ENCODE assay signal across 8 mouse cellular contexts in genomic region chr6:113166661-113167251, GRCm38 (mm10). TPM values are rescaled to one million over a fixed set of nuclear protein-coding genes. Genes with fewer than 3 reads are reported as not detected.
DNase-seq lines count a peak whose midpoint lies in the region; ATAC-seq and TF ChIP-seq lines count a peak whose summit lies in the region.

No protein-coding gene starts in this region.

- peaks cover 3% of the 10 kb centered on the region; the same call in 1 of the 2 replicates for H3K9me3 ChIP-seq in hindbrain, embryonic 16.5 days (ENCODE audit: control insufficient read depth, low read length)
- no peaks in the 10 kb centered on the region for H3K9me3 ChIP-seq in hindbrain, embryonic 11.5 days (ENCODE audit: control insufficient read depth, low read length)

- no peak for DNase-seq in hindbrain, embryonic 11.5 days (ENCODE audit: low spot score)
- peak; percentile 73 to 74 for DNase-seq in cerebellum, postnatal 10 days
- peak; percentile 43 to 60 for DNase-seq in gastrocnemius, postnatal 4 days (ENCODE audit: low spot score in 2 of 2)
- DNase-seq in kidney, adult 2 months, result peak; percentile 85
- peak; percentile 59 to 84 for DNase-seq in left cerebral cortex, postnatal 25 days (ENCODE audit: low spot score in 2 of 2)
- peak; percentile 39 for DNase-seq in ovary, postnatal 14 days (ENCODE audit: low spot score)
- no peak for DNase-seq in embryo, embryonic 10 days (ENCODE audit: low spot score)

- TF ChIP-seq CTCF in kidney, adult 2 months (conservative IDR thresholded peaks at IDR 0.05; ENCODE audit: insufficient read depth, insufficient read length, low read depth, low read length), result no peak

- H3K4me1 ChIP-seq in hindbrain, embryonic 16.5 days (ENCODE audit: control insufficient read depth, insufficient read depth, low read depth, low read length), result no peaks in the 10 kb centered on the region; the same call in 1 of the 2 replicates
- no peaks in the 10 kb centered on the region for H3K4me1 ChIP-seq in hindbrain, embryonic 11.5 days (replicated peaks; ENCODE audit: control insufficient read depth, insufficient read depth, low read length)
- no peaks in the 10 kb centered on the region for H3K4me1 ChIP-seq in kidney, adult 2 months (ENCODE audit: control insufficient read depth, insufficient read depth, low read length)

- H3K27ac ChIP-seq in hindbrain, embryonic 16.5 days (ENCODE audit: low read depth, low read length), result no peak overlapping the region
- no peak overlapping the region for H3K27ac ChIP-seq in hindbrain, embryonic 11.5 days (ENCODE audit: low read depth, low read length)
- no peak overlapping the region for H3K27ac ChIP-seq in kidney, adult 2 months (ENCODE audit: insufficient read depth, low read depth, low read length)

- H3K4me2 ChIP-seq in hindbrain, embryonic 16.5 days (ENCODE audit: low read length), result no peak overlapping the region
- no peak overlapping the region for H3K4me2 ChIP-seq in hindbrain, embryonic 11.5 days (replicated peaks; ENCODE audit: low read depth, low read length)

- no peak overlapping the region for H3K9ac ChIP-seq in hindbrain, embryonic 16.5 days (ENCODE audit: low read depth, low read length)
- no peak overlapping the region for H3K9ac ChIP-seq in hindbrain, embryonic 11.5 days (ENCODE audit: low read depth, low read length)

- H3K36me3 ChIP-seq in hindbrain, embryonic 16.5 days (ENCODE audit: control insufficient read depth, insufficient read depth, low read length), result peaks cover 10% of the 10 kb centered on the region
- no peaks in the 10 kb centered on the region for H3K36me3 ChIP-seq in hindbrain, embryonic 11.5 days (ENCODE audit: control insufficient read depth, insufficient read depth, low read length)
- H3K36me3 ChIP-seq in kidney, adult 2 months (ENCODE audit: control insufficient read depth, insufficient read depth, low read length), result no peaks in the 10 kb centered on the region

- H3K4me3 ChIP-seq in hindbrain, embryonic 16.5 days (ENCODE audit: low read length), result no peak overlapping the region
- H3K4me3 ChIP-seq in hindbrain, embryonic 11.5 days (ENCODE audit: low read depth, low read length), result no peak overlapping the region
- H3K4me3 ChIP-seq in kidney, adult 2 months (ENCODE audit: insufficient read depth, low read depth, low read length), result no peak overlapping the region

- 63% methylated on average over 17 of the region's 17 CpGs for WGBS in hindbrain, embryonic 16.5 days
- WGBS in hindbrain, embryonic 11.5 days, result 80% methylated on average over 17 of the region's 17 CpGs
- WGBS in kidney, adult 2 months, result 40% methylated on average over 17 of the region's 17 CpGs

- TF ChIP-seq POLR2A in kidney, adult 2 months (IDR thresholded peaks at IDR 0.05; ENCODE audit: low read depth, low read length), result no peak

- H3K27me3 ChIP-seq in hindbrain, embryonic 16.5 days (replicated peaks; ENCODE audit: control insufficient read depth, insufficient read depth, low read length), result no peaks in the 10 kb centered on the region
- H3K27me3 ChIP-seq in hindbrain, embryonic 11.5 days (ENCODE audit: control insufficient read depth, insufficient read depth, low read length), result no peaks in the 10 kb centered on the region
- no peaks in the 10 kb centered on the region for H3K27me3 ChIP-seq in kidney, adult 2 months (replicated peaks; ENCODE audit: control insufficient read depth, insufficient read depth, low read length)

- peak; percentile 58; the same call in 1 of the 2 replicates for ATAC-seq in hindbrain, embryonic 16.5 days
- ATAC-seq in hindbrain, embryonic 11.5 days (ENCODE audit: low FRiP score), result no peak

- intact Hi-C loops in left cerebral cortex, postnatal 25 days (cut with DNase I), result no loop called here

RNA-seq across cellular contexts. Expression of gene Lhfpl4, which starts 28.4 kb away (rescaled TPM):
- polyA plus RNA-seq in hindbrain, embryonic 16.5 days (2015; fragmentation: Nextera tagmentation; extraction: Ambion mirVana), result 56.7 and 63.6 TPM in 2 replicates
- 7.0 and 7.9 TPM in 2 replicates for polyA plus RNA-seq in hindbrain, embryonic 11.5 days (2014; fragmentation: Nextera tagmentation; extraction: Ambion mirVana)
- total RNA-seq in gastrocnemius, postnatal 4 days (2021), result 1 to 10 TPM in 1 of 2 experiments, under 1 TPM in 1; 0.91 to 1.0 TPM
- 0.09 and 0.12 TPM in 2 replicates for polyA plus RNA-seq in kidney, adult 2 months (2012; rRNA removed)
- 10 to 100 TPM; 82.9 to 92.8 TPM for total RNA-seq in left cerebral cortex, postnatal 25 days (2021)

Comparison
In these comparisons a context has a peak if more than half of its experiments do, and no peak if none do; other contexts are left out.
1. DNase-seq: peak in cerebellum, postnatal 10 days (2 of 2), gastrocnemius, postnatal 4 days (2 of 2), kidney, adult 2 months (single experiment), left cerebral cortex, postnatal 25 days (2 of 2) and ovary, postnatal 14 days (single experiment); none in hindbrain, embryonic 11.5 days (single experiment) and embryo, embryonic 10 days (single experiment).